Mouse (Mus musculus) cerebellum, adult 8-10 months (tissue): ENCODE results near the gene Mxd4.

Source experiments
- DNase-seq: peaks from one replicate; pipeline ENCODE4 v3.0.0; 2022

Mxd4 gene

GRCm38 (mm10) chr5:34187601-34188316, at the start of gene Mxd4:
Mxd4 (minus strand) TSS chr5:34187720.
- DNase-seq: peak; percentile 99

GRCm38 (mm10) chr5:34235898-34236420, 48.4 kb upstream of the Mxd4 start:
- no peak for DNase-seq

GRCm38 (mm10) chr5:34235056-34235455, 47.5 kb upstream of the Mxd4 start:
- DNase-seq: no peak

GRCm38 (mm10) chr5:34233221-34233515, 45.6 kb upstream of the Mxd4 start:
- DNase-seq: no peak

- DNase-seq: no peak
Measured at GRCm38 (mm10) chr5:34232481-34233220, 45.1 kb upstream of the Mxd4 start.

- DNase-seq: no peak
Measured at GRCm38 (mm10) chr5:34231901-34232300, 44.4 kb upstream of the Mxd4 start.

- no peak for DNase-seq
Measured at GRCm38 (mm10) chr5:34230599-34231485, 43.3 kb upstream of the Mxd4 start.

GRCm38 (mm10) chr5:34229503-34229902, 42.0 kb upstream of the Mxd4 start:
- DNase-seq: no peak

GRCm38 (mm10) chr5:34225516-34225915, 38.0 kb upstream of the Mxd4 start:
- DNase-seq: peak; percentile 54

GRCm38 (mm10) chr5:34224515-34224914, 37.0 kb upstream of the Mxd4 start:
- no peak for DNase-seq

GRCm38 (mm10) chr5:34220001-34220400, 32.5 kb upstream of the Mxd4 start:
- DNase-seq: no peak

GRCm38 (mm10) chr5:34218672-34219071, 31.2 kb upstream of the Mxd4 start:
- DNase-seq: no peak

- DNase-seq: no peak
Measured at GRCm38 (mm10) chr5:34217756-34218155, 30.2 kb upstream of the Mxd4 start.

GRCm38 (mm10) chr5:34216025-34216424, 28.5 kb upstream of the Mxd4 start:
- DNase-seq: no peak

- DNase-seq: no peak
Measured at GRCm38 (mm10) chr5:34213659-34214058, 26.1 kb upstream of the Mxd4 start.

- peak; percentile 77 for DNase-seq
Measured at GRCm38 (mm10) chr5:34210279-34210678, 22.8 kb upstream of the Mxd4 start.

GRCm38 (mm10) chr5:34207503-34207902, 20.0 kb upstream of the Mxd4 start:
- DNase-seq: no peak

GRCm38 (mm10) chr5:34205788-34206187, 18.3 kb upstream of the Mxd4 start:
- DNase-seq: no peak

- peak; percentile 82 for DNase-seq
Measured at GRCm38 (mm10) chr5:34204911-34205310, 17.4 kb upstream of the Mxd4 start.

- no peak for DNase-seq
Measured at GRCm38 (mm10) chr5:34202006-34202405, 14.5 kb upstream of the Mxd4 start.

GRCm38 (mm10) chr5:34201396-34201795, 13.9 kb upstream of the Mxd4 start:
- no peak for DNase-seq

GRCm38 (mm10) chr5:34198615-34199014, 11.1 kb upstream of the Mxd4 start:
- no peak for DNase-seq

GRCm38 (mm10) chr5:34197243-34197642, 9.7 kb upstream of the Mxd4 start:
- no peak for DNase-seq
